Comparison of ENCODE assay signal across 13 mouse cellular contexts in the genomic region with DNA sequence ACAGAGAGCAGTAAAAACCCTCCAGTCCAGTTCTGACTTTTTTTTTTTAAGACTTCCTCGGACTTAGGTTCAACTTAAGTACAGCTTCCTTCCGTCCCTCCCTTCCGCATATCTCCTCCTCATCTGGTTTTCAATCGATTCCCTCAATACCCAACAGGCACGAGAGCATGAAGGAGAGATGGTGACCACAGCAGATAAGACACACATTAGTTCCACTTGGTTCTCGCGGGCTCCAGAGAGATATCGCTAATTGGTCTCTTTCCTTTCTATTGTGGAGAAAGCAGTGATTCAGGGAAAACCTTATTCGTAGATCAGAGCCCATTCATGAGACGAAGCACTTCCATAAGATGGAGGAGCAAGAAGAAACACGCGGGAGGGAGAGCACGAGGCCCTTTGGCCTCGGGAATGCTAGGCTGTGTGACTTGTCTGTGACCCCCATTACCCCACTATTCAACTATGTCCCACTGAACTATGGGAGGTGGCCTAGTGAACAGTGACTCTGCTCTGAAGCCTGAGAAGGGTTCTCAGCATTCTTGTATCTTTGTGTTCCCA.
DNase-seq lines count a peak whose midpoint lies in the region; ATAC-seq and TF ChIP-seq lines count a peak whose summit lies in the region.
"Had no signal": no experiment of that assay in that cellular context is flagged by ENCODE, and none has a peak within 500 bp of the region (broad histone marks: within the 10 kb centered on the region; RNA-seq: fewer than 3 reads in every experiment).

No protein-coding gene starts in this region.

- H3K4me2 ChIP-seq in intestine, embryonic 15.5 days (replicated peaks), result no peak overlapping the region
- H3K4me2 ChIP-seq in intestine, postnatal 0 days (replicated peaks; ENCODE audit: low read depth), result no peak overlapping the region
- H3K4me2 ChIP-seq in stomach, embryonic 14.5 days (replicated peaks; ENCODE audit: low read depth, low read length), result no peak overlapping the region; the same call in 1 of the 2 replicates
- H3K4me2 ChIP-seq: embryonic facial prominence, embryonic 12.5 days; lung, embryonic 14.5 days had no signal

- TF ChIP-seq CTCF in intestine, postnatal 0 days (IDR thresholded peaks at IDR 0.05; ENCODE audit: low read depth), result no peak

- DNase-seq in MEL-GATA-1-ER (ENCODE audit: extremely low read depth, low read depth) (peak; percentile 92), liver (peak; percentile 30)
- no peak for DNase-seq in yolk sac, embryonic 10.5 days (ENCODE audit: low spot score)
- no peak for DNase-seq in cerebellum, postnatal 25 days
- DNase-seq: kidney, postnatal 25 days; right cerebral cortex, postnatal 4 days had no signal

- no peak overlapping the region for H3K9ac ChIP-seq in intestine, embryonic 15.5 days
- H3K9ac ChIP-seq in intestine, postnatal 0 days (ENCODE audit: low read depth, low read length), result no peak overlapping the region
- no peak overlapping the region for H3K9ac ChIP-seq in stomach, embryonic 14.5 days (replicated peaks; ENCODE audit: low read depth, low read length)
- H3K9ac ChIP-seq: embryonic facial prominence, embryonic 12.5 days; lung, embryonic 14.5 days had no signal

- 74% methylated on average over 14 of the region's 14 CpGs for WGBS in intestine, embryonic 15.5 days
- WGBS in intestine, postnatal 0 days, result 66% methylated on average over 14 of the region's 14 CpGs
- 81% methylated on average over 14 of the region's 14 CpGs for WGBS in stomach, embryonic 14.5 days

- H3K27ac ChIP-seq in intestine, embryonic 15.5 days, result 0 out of 2 replicates have a peak overlapping the region, but pooled peaks have one; percentile 36
- H3K27ac ChIP-seq in intestine, postnatal 0 days (ENCODE audit: low read depth, low read length), result no peak overlapping the region
- H3K27ac ChIP-seq in stomach, embryonic 14.5 days (ENCODE audit: low read length), result peak overlapping the region; percentile 71; the same call in 1 of the 2 replicates
- H3K27ac ChIP-seq: embryonic facial prominence, embryonic 12.5 days; forebrain, embryonic 10.5 days had no signal

- H3K27me3 ChIP-seq in intestine, embryonic 15.5 days (replicated peaks), result no peaks in the 10 kb centered on the region
- H3K27me3 ChIP-seq in intestine, postnatal 0 days (replicated peaks; ENCODE audit: control insufficient read depth, insufficient read depth, low read length), result no peaks in the 10 kb centered on the region
- no peaks in the 10 kb centered on the region for H3K27me3 ChIP-seq in stomach, embryonic 14.5 days (ENCODE audit: control insufficient read depth, insufficient read depth, low read length)
- H3K27me3 ChIP-seq: Patski had no signal

- no peaks in the 10 kb centered on the region for H3K9me3 ChIP-seq in intestine, embryonic 15.5 days
- H3K9me3 ChIP-seq in intestine, postnatal 0 days (ENCODE audit: control insufficient read depth), result no peaks in the 10 kb centered on the region
- H3K9me3 ChIP-seq in stomach, embryonic 14.5 days (ENCODE audit: control insufficient read depth, low read depth, low read length), result no peaks in the 10 kb centered on the region
- H3K9me3 ChIP-seq: embryonic facial prominence, embryonic 12.5 days; forebrain, embryonic 10.5 days had no signal

- ATAC-seq in intestine, embryonic 15.5 days, result no peak
- no peak for ATAC-seq in intestine, postnatal 0 days
- no peak for ATAC-seq in stomach, embryonic 14.5 days (ENCODE audit: insufficient number of reproducible peaks, insufficient read depth, low FRiP score, low read depth)
- ATAC-seq: Patski had no signal

- no peaks in the 10 kb centered on the region for H3K36me3 ChIP-seq in intestine, embryonic 15.5 days
- H3K36me3 ChIP-seq in intestine, postnatal 0 days (ENCODE audit: control insufficient read depth, insufficient read depth), result no peaks in the 10 kb centered on the region
- H3K36me3 ChIP-seq in stomach, embryonic 14.5 days (ENCODE audit: control insufficient read depth, insufficient read depth, low read length), result no peaks in the 10 kb centered on the region
- H3K36me3 ChIP-seq: embryonic facial prominence, embryonic 12.5 days; forebrain, embryonic 10.5 days had no signal

- H3K4me1 ChIP-seq in intestine, embryonic 15.5 days (replicated peaks), result peaks cover 11% of the 10 kb centered on the region; the same call in 1 of the 2 replicates
- H3K4me1 ChIP-seq in intestine, postnatal 0 days (replicated peaks; ENCODE audit: control insufficient read depth, insufficient read depth, low read length), result no peaks in the 10 kb centered on the region
- peaks cover 4% of the 10 kb centered on the region for H3K4me1 ChIP-seq in stomach, embryonic 14.5 days (ENCODE audit: control insufficient read depth, insufficient read depth, low read length)

- H3K4me3 ChIP-seq in intestine, embryonic 15.5 days (replicated peaks), result no peak overlapping the region
- H3K4me3 ChIP-seq in intestine, postnatal 0 days (ENCODE audit: low read depth, low read length), result no peak overlapping the region
- no peak overlapping the region for H3K4me3 ChIP-seq in stomach, embryonic 14.5 days (ENCODE audit: low read depth, low read length)
- H3K4me3 ChIP-seq: embryonic facial prominence, embryonic 12.5 days; forebrain, embryonic 10.5 days had no signal

Comparison
In these comparisons a context has a peak if more than half of its experiments do, and no peak if none do; other contexts are left out.
1. DNase-seq: peak in MEL-GATA-1-ER (single experiment) and liver (single experiment); none in yolk sac, embryonic 10.5 days (single experiment) and cerebellum, postnatal 25 days (0 of 2).